Mouse (Mus musculus) CH12.LX (cell line): Measurements from ENCODE around the gene Cd2. TPM values are rescaled to one million over a fixed set of nuclear protein-coding genes. Genes with fewer than 3 reads are reported as not detected.

Experiments
- DNase-seq: peaks from one replicate; pipeline ENCODE4 v3.0.0-alpha.2; 2013; ENCODE audit errors: extremely low read depth
- H3K27ac ChIP-seq: 2 replicates; pipeline ENCODE4 v1.5.1; 2012; ENCODE audit warnings: low read depth, mild to moderate bottlenecking, control low read depth, moderate library complexity; ENCODE audit not compliant: insufficient read depth
- H3K27me3 ChIP-seq: replicated peaks from 2 replicates; pipeline ENCODE3; 2012; ENCODE audit warnings: inconsistent platforms
- H3K36me3 ChIP-seq, 2 experiments: replicated peaks in 1 of 2; 2 replicates each; pipeline versions ENCODE3 to v1.6.1; 2012; ENCODE audit warnings: inconsistent platforms in 1 of 2, low read length in 1 of 2, mild to moderate bottlenecking in 1 of 2, mixed read lengths in 1 of 2, moderate library complexity in 1 of 2; ENCODE audit not compliant: control insufficient read depth in 1 of 2, insufficient read depth in 1 of 2
- H3K4me1 ChIP-seq, 2 experiments: 2 replicates each; pipeline ENCODE4 v1.6.1; 2012; ENCODE audit warnings: inconsistent platforms in 1 of 2, moderate library complexity in 1 of 2; ENCODE audit not compliant: insufficient read depth in 2 of 2, control insufficient read depth in 1 of 2
- H3K4me2 ChIP-seq: 2 replicates; pipeline ENCODE4 v1.6.1; 2012; ENCODE audit warnings: low read depth, mild to moderate bottlenecking, control low read depth; ENCODE audit not compliant: poor library complexity, insufficient read depth, severe bottlenecking
- H3K4me3 ChIP-seq, 3 experiments: fragments of 150-350 bp in 1 of 3; sonication (generic) in 1 of 3; replicated peaks in 1 of 3; 2 replicates each; pipeline versions ENCODE3 to v1.5.1; 2011 to 2012; ENCODE audit warnings: low read depth in 2 of 3, low read length in 2 of 3, mild to moderate bottlenecking in 2 of 3, moderate library complexity in 2 of 3, control low read depth in 1 of 3, improper control_type of control experiment in 1 of 3, inconsistent platforms in 1 of 3, mixed read lengths in 1 of 3; ENCODE audit not compliant: poor library complexity in 1 of 3
- H3K79me2 ChIP-seq: replicated peaks from 2 replicates; pipeline ENCODE4 v1.6.1; 2012; ENCODE audit warnings: mild to moderate bottlenecking, moderate library complexity; ENCODE audit not compliant: control insufficient read depth, poor library complexity, insufficient read depth, severe bottlenecking; ENCODE audit errors: extremely low read depth
- H3K9ac ChIP-seq: 2 replicates; pipeline ENCODE4 v1.6.1; 2012; ENCODE audit warnings: low read depth, mild to moderate bottlenecking, control low read depth, moderate library complexity; ENCODE audit not compliant: insufficient read depth
- H3K9me3 ChIP-seq: replicated peaks from 2 replicates; pipeline ENCODE3; 2012; ENCODE audit warnings: low read length, inconsistent platforms, mixed read lengths
- BHLHE40 ChIP-seq: IDR thresholded peaks from 2 replicates; pipeline ENCODE4 v1.6.1; 2011; ENCODE audit warnings: mild to moderate bottlenecking, low read depth, low read length, improper control_type of control experiment
- CHD1 ChIP-seq: IDR thresholded peaks from 2 replicates; pipeline ENCODE4 v1.6.1; 2012; ENCODE audit warnings: low read depth, low read length, improper control_type of control experiment, inconsistent platforms
- CTCF ChIP-seq, 2 experiments: IDR thresholded peaks in 1 of 2; conservative IDR thresholded peaks in 1 of 2; 2 replicates each; pipeline ENCODE4 v1.5.1; 2011 to 2012; ENCODE audit warnings: low read depth in 2 of 2, low read length in 2 of 2, improper control_type of control experiment in 1 of 2, inconsistent platforms in 1 of 2, mild to moderate bottlenecking in 1 of 2, moderate library complexity in 1 of 2
- ELF1 ChIP-seq: IDR thresholded peaks from 2 replicates; pipeline ENCODE4 v1.6.1; 2014; ENCODE audit warnings: low read depth, mild to moderate bottlenecking, inconsistent platforms, low read length, improper control_type of control experiment
- GABPA ChIP-seq: IDR thresholded peaks from 2 replicates; pipeline ENCODE4 v1.6.1; 2012; ENCODE audit warnings: low read depth, low read length, improper control_type of control experiment, inconsistent platforms; ENCODE audit not compliant: insufficient replicate concordance
- HCFC1 ChIP-seq: IDR thresholded peaks from 2 replicates; pipeline ENCODE4 v1.6.1; 2012; ENCODE audit warnings: low read depth, mild to moderate bottlenecking, inconsistent platforms, low read length, improper control_type of control experiment
- MAZ ChIP-seq: IDR thresholded peaks from 2 replicates; pipeline ENCODE4 v1.6.1; 2012; ENCODE audit warnings: low read depth, mild to moderate bottlenecking, inconsistent platforms, low read length, improper control_type of control experiment, moderate library complexity
- MXI1 ChIP-seq: IDR thresholded peaks from 2 replicates; pipeline ENCODE4 v1.6.1; 2011; ENCODE audit warnings: mild to moderate bottlenecking, low read depth, low read length, improper control_type of control experiment
- NELFE ChIP-seq: IDR thresholded peaks from 2 replicates; pipeline ENCODE4 v1.6.1; 2011; ENCODE audit warnings: low read depth, low read length, improper control_type of control experiment
- RCOR1 ChIP-seq: conservative IDR thresholded peaks from 2 replicates; pipeline ENCODE4 v1.6.1; 2012; ENCODE audit warnings: low read depth, mild to moderate bottlenecking, inconsistent platforms, low read length, improper control_type of control experiment
- UBTF ChIP-seq: IDR thresholded peaks from 2 replicates; pipeline ENCODE4 v1.6.1; 2012; ENCODE audit warnings: low read depth, mild to moderate bottlenecking, inconsistent platforms, low read length, improper control_type of control experiment, moderate library complexity
- USF1 ChIP-seq: IDR thresholded peaks from 2 replicates; pipeline ENCODE4 v1.6.1; 2014; ENCODE audit warnings: low read depth, mild to moderate bottlenecking, inconsistent platforms, low read length, improper control_type of control experiment
- USF2 ChIP-seq: conservative IDR thresholded peaks from 2 replicates; pipeline ENCODE4 v1.6.1; 2011; ENCODE audit warnings: low read depth, low read length, improper control_type of control experiment
- ZKSCAN1 ChIP-seq: IDR thresholded peaks from 2 replicates; pipeline ENCODE4 v1.6.1; 2012; ENCODE audit warnings: low read depth, inconsistent platforms, low read length, improper control_type of control experiment, borderline replicate concordance
- ZMIZ1 ChIP-seq: IDR thresholded peaks from 2 replicates; pipeline ENCODE4 v1.6.1; 2012; ENCODE audit warnings: low read depth, mild to moderate bottlenecking, inconsistent platforms, low read length, improper control_type of control experiment
- dilution Hi-C: fragments of 300-500 bp; cut with MboI; formaldehyde crosslinking; loops from 2 replicates; pipeline ENCODE4 v1.14.3; 2020; ENCODE audit warnings: low sequenced_read_pairs; ENCODE audit not compliant: extremely low pct_unique_long_range_greater_than_20kb, extremely low pct_ligation_motif_present
- in situ Hi-C: fragments of 300-500 bp; cut with MboI; formaldehyde crosslinking; loops from 3 replicates; pipeline ENCODE4 v1.14.3; 2019; ENCODE audit warnings: low sequenced_read_pairs, low pct_ligation_motif_present, low pct_unique_long_range_greater_than_20kb, mixed read lengths
- polyA plus RNA-seq: library from polyadenylated mRNA; unstranded; fragments of >175 nt; gene quantifications from 2 replicates; pipeline ENCODE4 v1.2.1, GENCODE M21; 2012; ENCODE audit warnings: low read depth; ENCODE audit not compliant: insufficient read length
- total RNA-seq, 2 experiments: library from RNA; depleted of rRNA; stranded (reverse); fragments of 300-350 nt in 1 of 2; fragments of >200 nt in 1 of 2; gene quantifications; 2 replicates each; pipeline ENCODE4 v1.2.3; 2012 to 2014

Gene Cd2
- total and polyA plus RNA-seq, 3 experiments, result 9.5 to 35.0 (median 18.0) TPM

GRCm38 (mm10) chr3:101280348-101281311, 7.1 kb downstream of the Cd2 start:
- no peak overlapping the region for H3K4me2 ChIP-seq
- H3K36me3 ChIP-seq, result peaks cover 0 to 39% of the 10 kb centered on the region in 2 experiments
- H3K27ac ChIP-seq, result no peak overlapping the region
- dilution Hi-C loops, result no loop called here
- H3K27me3 ChIP-seq, result no peaks in the 10 kb centered on the region
- TF ChIP-seq RCOR1 (no peak), CHD1 (no peak), BHLHE40 (no peak), GABPA (no peak), USF2 (no peak), HCFC1 (no peak), CTCF (conservative IDR thresholded peaks at IDR 0.05 in 1 of 2, IDR thresholded peaks at IDR 0.05 in 1 of 2; ENCODE audit: low read depth in 2 of 2, low read length in 2 of 2) (no peak), USF1 (no peak), ZKSCAN1 (no peak), ZMIZ1 (no peak), NELFE (no peak)
- peaks cover under 1 to 44% of the 10 kb centered on the region in 2 experiments; a peak in 2 of 4 replicates for H3K4me1 ChIP-seq
- H3K79me2 ChIP-seq, result no peaks in the 10 kb centered on the region
- H3K4me3 ChIP-seq, result no peak overlapping the region
- peaks cover 2% of the 10 kb centered on the region for H3K9me3 ChIP-seq
- no peak overlapping the region for H3K9ac ChIP-seq
- in situ Hi-C loops, result no loop called here
- DNase-seq, result no peak

- Histone ChIP-seq H3K79me2 (no peaks in the 10 kb centered on the region), H3K9ac (no peak overlapping the region), H3K4me3 (no peak overlapping the region), H3K9me3 (peaks cover 2% of the 10 kb centered on the region), H3K4me2 (no peak overlapping the region), H3K27ac (no peak overlapping the region), H3K27me3 (no peaks in the 10 kb centered on the region), H3K36me3 (peaks cover 0 to 41% of the 10 kb centered on the region in 2 experiments), H3K4me1 (peaks cover 0 to 44% of the 10 kb centered on the region in 2 experiments; a peak in 2 of 4 replicates)
- DNase-seq, result no peak
- in situ Hi-C loops (no loop called here), dilution Hi-C loops (no loop called here)
- TF ChIP-seq RCOR1, result no peak
- TF ChIP-seq MXI1, result no peak
- TF ChIP-seq UBTF, result no peak
- no peak for TF ChIP-seq MAZ
- TF ChIP-seq ELF1, result no peak
Observed at GRCm38 (mm10) chr3:101279561-101279960, 8.2 kb downstream of the Cd2 start.
